10 mouse cellular contexts compared by ENCODE assay signal in the genomic region with DNA sequence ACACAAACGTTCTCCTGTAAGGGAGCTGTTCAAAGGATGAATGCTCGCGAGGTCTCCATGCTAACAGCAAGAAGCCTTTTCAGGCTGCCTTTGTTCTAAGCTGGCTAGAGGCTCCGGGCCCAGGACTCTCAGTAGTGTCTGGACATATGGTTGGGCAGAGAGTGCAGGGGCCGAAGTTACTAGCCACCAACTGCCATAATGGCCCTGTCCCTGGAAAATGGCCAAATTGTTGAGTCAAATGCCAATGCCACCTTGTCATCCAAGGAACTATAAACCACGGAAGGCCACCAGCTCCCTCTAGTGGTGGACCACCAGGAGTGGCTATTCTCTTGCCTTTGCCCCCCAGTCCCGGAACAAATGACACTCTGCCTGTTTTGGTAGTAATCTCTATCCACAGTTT.
DNase-seq lines count a peak whose midpoint lies in the region; ATAC-seq and TF ChIP-seq lines count a peak whose summit lies in the region.
"Had no signal": no experiment of that assay in that cellular context is flagged by ENCODE, and none has a peak within 500 bp of the region (broad histone marks: within the 10 kb centered on the region; RNA-seq: fewer than 3 reads in every experiment).

No protein-coding gene starts in this region.

- CTCF ChIA-PET in Patski (lab: Charles Lee) = interaction anchor here (1.0 to 2.8 kb wide), 13 partner anchors 9 to 745 kb away, joined by 3 to 11 read pairs (median 4); no protein-coding TSS in a partner anchor

- no peak overlapping the region for H3K4me3 ChIP-seq in forebrain, embryonic 11.5 days (ENCODE audit: low read depth, low read length)
- no peak overlapping the region for H3K4me3 ChIP-seq in forebrain, embryonic 15.5 days
- H3K4me3 ChIP-seq: lung, embryonic 15.5 days had no signal

- intact Hi-C loops in gastrocnemius, postnatal 14 days (cut with DNase I; ENCODE audit: low total_unique reads) = no loop called here

- H3K27me3 ChIP-seq in forebrain, embryonic 11.5 days (ENCODE audit: control insufficient read depth, insufficient read depth, low read length) = no peaks in the 10 kb centered on the region
- H3K27me3 ChIP-seq in forebrain, embryonic 15.5 days = no peaks in the 10 kb centered on the region
- H3K27me3 ChIP-seq in Patski = no peaks in the 10 kb centered on the region
- H3K27me3 ChIP-seq in splenic B cell, adult 2 months (ENCODE audit: control insufficient read depth, insufficient read depth, low read length, poor library complexity, severe bottlenecking) = no peaks in the 10 kb centered on the region
- H3K27me3 ChIP-seq: lung, embryonic 15.5 days had no signal

- H3K4me1 ChIP-seq in forebrain, embryonic 11.5 days (replicated peaks; ENCODE audit: control insufficient read depth, insufficient read depth, low read length) = no peaks in the 10 kb centered on the region; the same call in 1 of the 2 replicates
- H3K4me1 ChIP-seq in forebrain, embryonic 15.5 days = no peaks in the 10 kb centered on the region
- H3K4me1 ChIP-seq: lung, embryonic 15.5 days had no signal

- WGBS in forebrain, embryonic 11.5 days = 44% methylated on average over 7 of the region's 7 CpGs
- whole genome bisulfite sequencing in forebrain, embryonic 15.5 days = 26% methylated on average over 7 of the region's 7 CpGs

- in situ Hi-C loops in Patski (cut with MboI; ENCODE audit: low pct_unique_long_range_greater_than_20kb) = loop anchor here (25.0 kb wide), 1 partner anchor 972 kb away; no protein-coding TSS in a partner anchor

- DNase-seq in forebrain, embryonic 11.5 days (ENCODE audit: low spot score) = peak; percentile 78
- DNase-seq in Patski (ENCODE audit: low read depth, low spot score) = peak; percentile 44
- DNase-seq in cerebellum, adult 9-10 months = peak; percentile 26
- DNase-seq in gastrocnemius, postnatal 14 days = peak; percentile 55
- peak; percentile 74 for DNase-seq in layer of hippocampus, adult 9-11 months
- peak; percentile 61 for DNase-seq in splenic B cell, adult 2 months (ENCODE audit: low read depth, low spot score)

- no peak overlapping the region for H3K4me2 ChIP-seq in forebrain, embryonic 11.5 days (ENCODE audit: low read depth, low read length, severe bottlenecking)
- no peak overlapping the region for H3K4me2 ChIP-seq in forebrain, embryonic 15.5 days (replicated peaks)
- H3K4me2 ChIP-seq: lung, embryonic 15.5 days had no signal

- H3K27ac ChIP-seq in forebrain, embryonic 11.5 days (ENCODE audit: low read depth, low read length) = no peak overlapping the region
- no peak overlapping the region for H3K27ac ChIP-seq in forebrain, embryonic 15.5 days (replicated peaks)
- H3K27ac ChIP-seq: lung, embryonic 15.5 days had no signal

- TF ChIP-seq CTCF in Patski (IDR thresholded peaks at IDR 0.05) = peak; percentile 96

- no peaks in the 10 kb centered on the region for H3K9me3 ChIP-seq in forebrain, embryonic 11.5 days (ENCODE audit: control insufficient read depth, low read length)
- H3K9me3 ChIP-seq in forebrain, embryonic 15.5 days = no peaks in the 10 kb centered on the region
- H3K9me3 ChIP-seq: G1E; lung, embryonic 15.5 days had no signal

- no peaks in the 10 kb centered on the region for H3K36me3 ChIP-seq in forebrain, embryonic 11.5 days (ENCODE audit: control insufficient read depth, insufficient read depth, low read length)
- H3K36me3 ChIP-seq in forebrain, embryonic 15.5 days = no peaks in the 10 kb centered on the region
- no peaks in the 10 kb centered on the region for H3K36me3 ChIP-seq in splenic B cell, adult 2 months (ENCODE audit: control insufficient read depth, insufficient read depth, low read length, poor library complexity, severe bottlenecking)
- H3K36me3 ChIP-seq: G1E; lung, embryonic 15.5 days had no signal

- no peak overlapping the region for H3K9ac ChIP-seq in forebrain, embryonic 11.5 days (ENCODE audit: low read length)
- H3K9ac ChIP-seq in forebrain, embryonic 15.5 days (replicated peaks) = no peak overlapping the region
- H3K9ac ChIP-seq: lung, embryonic 15.5 days had no signal

- no peak for ATAC-seq in forebrain, embryonic 11.5 days (replicated peaks; ENCODE audit: low FRiP score)
- ATAC-seq in forebrain, embryonic 15.5 days (replicated peaks) = no peak
- ATAC-seq in Patski = peak; percentile 62
- ATAC-seq in megakaryocyte progenitor cell, adult 5-6 weeks (replicated peaks; ENCODE audit: poor library complexity) = peak; percentile 48; the same call in 1 of the 2 replicates

- POLR2A ChIA-PET in Patski (lab: Charles Lee) = interaction anchor here (0.6 to 2.1 kb wide), 3 partner anchors 9 to 16 kb away, joined by 3 to 4 read pairs (median 3); no protein-coding TSS in a partner anchor

Comparison
In these comparisons a context has a peak if more than half of its experiments do, and no peak if none do; other contexts are left out.
1. ATAC-seq: peak in Patski (single experiment) and megakaryocyte progenitor cell, adult 5-6 weeks (single experiment); none in forebrain, embryonic 11.5 days (single experiment) and forebrain, embryonic 15.5 days (single experiment).
2. DNase-seq: peak in every context shown above with its lines; median percentile 78 in forebrain, embryonic 11.5 days; 74 in layer of hippocampus, adult 9-11 months; 61 in splenic B cell, adult 2 months; 55 in gastrocnemius, postnatal 14 days; 44 in Patski; 26 in cerebellum, adult 9-10 months.